Mouse (Mus musculus) heart, adult 2 months (tissue): ENCODE results near the gene Lpcat1. TPM values are rescaled to one million over a fixed set of nuclear protein-coding genes. Genes with fewer than 3 reads are reported as not detected.

Experiments used
- DNase-seq, 2 experiments: peaks; one replicate each; pipeline ENCODE4 v3.0.0; 2021
- H3K27ac ChIP-seq: fragments of 200-600 bp; 2 replicates; pipeline ENCODE4 v1.8.1; 2022
- H3K27me3 ChIP-seq: fragments of 200-500 bp; 2 replicates; pipeline ENCODE4 v1.6.1; 2012; ENCODE audit warnings: mild to moderate bottlenecking, low read length, inconsistent platforms, mixed read lengths; ENCODE audit not compliant: control insufficient read depth, insufficient read depth
- H3K36me3 ChIP-seq: fragments of 200-500 bp; 2 replicates; pipeline ENCODE4 v1.6.1; 2012; ENCODE audit warnings: low read length, inconsistent platforms; ENCODE audit not compliant: control insufficient read depth, insufficient read depth
- H3K4me1 ChIP-seq: fragments of 200-500 bp; 2 replicates; pipeline ENCODE4 v1.6.1; 2011; ENCODE audit warnings: low read length; ENCODE audit not compliant: control insufficient read depth, insufficient read depth
- H3K4me3 ChIP-seq: fragments of 200-600 bp; 2 replicates; pipeline ENCODE4 v1.8.1; 2022
- H3K79me2 ChIP-seq: fragments of 200-500 bp; replicated peaks from 2 replicates; pipeline ENCODE4 v1.6.1; 2012; ENCODE audit warnings: mild to moderate bottlenecking, inconsistent platforms, low read length, moderate library complexity, mixed read lengths; ENCODE audit not compliant: control insufficient read depth, insufficient read depth
- H3K9ac ChIP-seq: fragments of 200-500 bp; 2 replicates; pipeline ENCODE4 v1.6.1; 2012; ENCODE audit warnings: low read depth, mild to moderate bottlenecking, control low read depth, inconsistent platforms, low read length, mixed read lengths
- CTCF ChIP-seq: fragments of 200-600 bp; IDR thresholded peaks from 2 replicates; pipeline ENCODE4 v1.8.1; 2022; ENCODE audit warnings: antibody characterized with exemption, mild to moderate bottlenecking, moderate library complexity
- EP300 ChIP-seq: fragments of 200-500 bp; IDR thresholded peaks from 2 replicates; pipeline ENCODE4 v1.6.1; 2011; ENCODE audit warnings: low read depth, low read length, control low read depth; ENCODE audit not compliant: insufficient read depth
- POLR2A ChIP-seq: fragments of 200-500 bp; IDR thresholded peaks from 2 replicates; pipeline ENCODE4 v1.6.1; 2011; ENCODE audit warnings: mild to moderate bottlenecking, low read depth, low read length, control low read depth; ENCODE audit not compliant: insufficient read depth
- WGBS: fragments of 180-500 bp; shearing (Covaris S2); methylation state at CpG from one replicate; pipeline ENCODE4 v1.1.7; 2018; 5-methylcytosine and 5-hydroxymethylcytosine counted together
- intact Hi-C: fragments of 180-260 bp; cut with DNase I; formaldehyde crosslinking; loops from one replicate; pipeline ENCODE4 v1.15.1; 2025
- polyA plus RNA-seq: library from polyadenylated mRNA; depleted of rRNA; stranded (reverse); fragments of >200 nt; gene quantifications from 2 replicates; pipeline ENCODE4 v1.2.3, GENCODE M21; 2012
- total RNA-seq, 2 experiments: library from RNA; stranded (reverse); gene quantifications; 2 replicates each; pipeline ENCODE4 v1.2.3; 2021

Lpcat1 gene
- total and polyA plus RNA-seq, 3 experiments, result 7.5 to 13.1 (median 11.1) TPM

- 90% methylated on average over 4 of the region's 4 CpGs for WGBS
- intact Hi-C loops, result no loop called here
- Histone ChIP-seq H3K9ac (no peak overlapping the region), H3K4me1 (peaks cover 16% of the 10 kb centered on the region), H3K79me2 (no peaks in the 10 kb centered on the region), H3K27me3 (no peaks in the 10 kb centered on the region), H3K36me3 (no peaks in the 10 kb centered on the region), H3K4me3 (no peak overlapping the region), H3K27ac (no peak overlapping the region)
- no peak for DNase-seq
- TF ChIP-seq CTCF, result no peak
- TF ChIP-seq POLR2A, result no peak
- no peak for TF ChIP-seq EP300
Measured at GRCm38 (mm10) chr13:73443093-73443821, 23.7 kb upstream of the Lpcat1 start.

- Histone ChIP-seq H3K36me3 (no peaks in the 10 kb centered on the region), H3K9ac (no peak overlapping the region), H3K27me3 (no peaks in the 10 kb centered on the region), H3K4me3 (no peak overlapping the region), H3K4me1 (peaks cover 18% of the 10 kb centered on the region), H3K27ac (peak overlapping the region; percentile 28; the same call in 1 of the 2 replicates), H3K79me2 (no peaks in the 10 kb centered on the region)
- intact Hi-C loops, result loop anchor here (1.0 kb wide), 1 partner anchor 20 kb away; no protein-coding TSS in a partner anchor
- 38% methylated on average over 2 of the region's 2 CpGs for WGBS
- TF ChIP-seq EP300 (no peak), CTCF (no peak), POLR2A (no peak)
- DNase-seq, result peak; percentile 63 to 71
Measured at GRCm38 (mm10) chr13:73445087-73445486, 21.9 kb upstream of the Lpcat1 start.

GRCm38 (mm10) chr13:73446076-73446475 is 20.9 kb upstream of the Lpcat1 start:
- Histone ChIP-seq H3K36me3 (no peaks in the 10 kb centered on the region), H3K79me2 (no peaks in the 10 kb centered on the region), H3K27ac (no peak overlapping the region), H3K9ac (no peak overlapping the region), H3K4me3 (no peak overlapping the region), H3K27me3 (no peaks in the 10 kb centered on the region), H3K4me1 (peaks cover 13% of the 10 kb centered on the region)
- 97% methylated on average over 2 of the region's 2 CpGs for WGBS
- intact Hi-C loops, result loop anchor here (2.0 kb wide), 1 partner anchor 19 kb away; no protein-coding TSS in a partner anchor
- no peak for TF ChIP-seq CTCF
- no peak for TF ChIP-seq EP300
- no peak for TF ChIP-seq POLR2A
- no peak for DNase-seq

- H3K27me3 ChIP-seq, result no peaks in the 10 kb centered on the region
- no peaks in the 10 kb centered on the region for H3K36me3 ChIP-seq
- no peak overlapping the region for H3K4me3 ChIP-seq
- H3K79me2 ChIP-seq, result no peaks in the 10 kb centered on the region
- 79% methylated on average over 4 of the region's 4 CpGs for WGBS
- H3K27ac ChIP-seq, result no peak overlapping the region
- no peak for TF ChIP-seq EP300
- peaks cover 12% of the 10 kb centered on the region for H3K4me1 ChIP-seq
- H3K9ac ChIP-seq, result no peak overlapping the region
- no peak for DNase-seq
- intact Hi-C loops, result loop anchor here (2.0 kb wide), 1 partner anchor 20 kb away; no protein-coding TSS in a partner anchor
Measured at GRCm38 (mm10) chr13:73446494-73446893, 20.5 kb upstream of the Lpcat1 start.

- intact Hi-C loops, result loop anchor here (2.0 kb wide), 1 partner anchor 20 kb away; no protein-coding TSS in a partner anchor
- H3K4me1 ChIP-seq, result peaks cover 9% of the 10 kb centered on the region
- H3K27me3 ChIP-seq, result no peaks in the 10 kb centered on the region
- H3K4me3 ChIP-seq, result no peak overlapping the region
- peak; percentile 45 to 46 for DNase-seq
- no peaks in the 10 kb centered on the region for H3K36me3 ChIP-seq
- no peak for TF ChIP-seq CTCF
- TF ChIP-seq EP300, result no peak
- no peak for TF ChIP-seq POLR2A
- no peak overlapping the region for H3K27ac ChIP-seq
- no peaks in the 10 kb centered on the region for H3K79me2 ChIP-seq
- no peak overlapping the region for H3K9ac ChIP-seq
- 45% methylated on average over 7 of the region's 7 CpGs for WGBS
Measured at GRCm38 (mm10) chr13:73446943-73447342, 20.1 kb upstream of the Lpcat1 start.

DNA sequence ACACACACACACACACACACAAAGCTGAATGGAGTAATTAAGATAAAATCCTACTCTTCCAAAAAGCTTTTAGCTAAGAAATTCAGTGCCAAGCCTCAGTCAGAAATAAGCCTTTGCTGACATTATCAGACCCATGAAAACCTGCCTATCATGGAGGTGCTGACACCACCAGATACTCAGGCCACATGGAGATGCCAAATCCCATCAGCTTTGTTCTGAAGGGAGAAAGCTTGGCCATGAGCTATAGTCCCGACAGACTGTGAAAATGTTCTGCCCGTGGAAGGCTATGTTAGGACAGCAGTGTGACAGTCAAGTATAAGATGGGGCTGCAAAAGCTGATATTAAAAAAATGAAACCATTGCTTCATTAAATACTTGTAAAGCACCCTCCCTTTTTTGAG is 19.5 kb upstream of the Lpcat1 start:
- TF ChIP-seq POLR2A, result no peak
- TF ChIP-seq CTCF, result no peak
- no peak for TF ChIP-seq EP300
- H3K27ac ChIP-seq, result no peak overlapping the region
- no peak overlapping the region for H3K9ac ChIP-seq
- no peaks in the 10 kb centered on the region for H3K79me2 ChIP-seq
- no peak overlapping the region for H3K4me3 ChIP-seq
- peaks cover 7% of the 10 kb centered on the region for H3K4me1 ChIP-seq
- H3K36me3 ChIP-seq, result no peaks in the 10 kb centered on the region
- intact Hi-C loops, result loop anchor here (2.0 kb wide), 1 partner anchor 21 kb away; no protein-coding TSS in a partner anchor
- H3K27me3 ChIP-seq, result no peaks in the 10 kb centered on the region
- WGBS, result 36% methylated on average over 2 of the region's 2 CpGs
- DNase-seq, result no peak
